Mouse (Mus musculus) thymus, adult 18-20 months (tissue): ENCODE data around the gene Slc6a20a.

Source experiments
- DNase-seq, 2 experiments: peaks; one replicate each; pipeline ENCODE4 v3.0.0; 2022; ENCODE audit warnings: mixed read lengths in 2 of 2

Gene Slc6a20a

GRCm38 (mm10) chr9:123636771-123637170 lies 41.9 kb downstream of the Slc6a20a start:
- no peak for DNase-seq

GRCm38 (mm10) chr9:123632993-123633392 lies 45.7 kb downstream of the Slc6a20a start:
- no peak for DNase-seq

DNA sequence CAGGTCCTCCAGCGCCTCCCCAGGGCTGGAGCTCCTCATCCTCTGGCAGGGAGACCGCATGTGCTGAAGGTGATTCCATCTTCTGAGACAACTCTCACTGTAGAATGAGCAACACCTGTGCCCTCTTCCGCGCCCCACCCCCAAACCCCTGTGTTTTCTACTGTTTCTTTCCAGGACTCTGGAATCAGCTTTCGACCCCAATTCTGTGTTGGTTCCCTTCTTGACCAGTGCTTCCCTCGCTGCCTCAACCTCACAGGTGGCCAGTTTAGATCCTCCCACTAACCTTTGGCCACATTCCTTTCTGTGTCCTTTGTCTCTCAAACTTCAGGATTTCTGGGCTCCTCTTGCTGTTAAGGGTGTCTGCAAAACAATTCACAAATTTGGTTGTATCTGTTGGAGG lies 46.4 kb downstream of the Slc6a20a start, which contains the start of gene Slc6a20b:
Slc6a20b (minus strand) TSS at position 285 of the 400 bp plus-strand sequence.
- no peak for DNase-seq

DNA sequence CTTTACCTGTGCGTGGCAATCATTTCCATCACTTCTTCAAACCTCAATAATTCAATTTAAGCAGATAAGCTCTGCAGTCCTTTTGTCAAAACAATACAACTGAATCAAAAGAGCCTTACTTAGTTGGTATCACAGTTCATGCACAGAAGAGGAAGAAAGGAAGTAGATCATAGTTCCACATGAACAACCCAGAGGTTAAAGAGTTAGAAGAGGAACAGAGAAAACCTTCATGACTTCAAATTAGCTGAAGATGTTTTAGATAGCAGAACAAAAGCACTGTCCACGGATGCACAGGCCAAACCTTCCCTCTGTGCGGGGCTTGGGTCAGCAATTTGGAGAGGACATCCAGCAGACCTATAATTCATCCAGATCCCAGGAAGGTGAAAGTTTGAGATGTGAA lies 47.0 kb downstream of the Slc6a20a start:
- no peak for DNase-seq

- no peak for DNase-seq
Measured at GRCm38 (mm10) chr9:123625821-123626220, 52.9 kb downstream of the Slc6a20a start.

DNA sequence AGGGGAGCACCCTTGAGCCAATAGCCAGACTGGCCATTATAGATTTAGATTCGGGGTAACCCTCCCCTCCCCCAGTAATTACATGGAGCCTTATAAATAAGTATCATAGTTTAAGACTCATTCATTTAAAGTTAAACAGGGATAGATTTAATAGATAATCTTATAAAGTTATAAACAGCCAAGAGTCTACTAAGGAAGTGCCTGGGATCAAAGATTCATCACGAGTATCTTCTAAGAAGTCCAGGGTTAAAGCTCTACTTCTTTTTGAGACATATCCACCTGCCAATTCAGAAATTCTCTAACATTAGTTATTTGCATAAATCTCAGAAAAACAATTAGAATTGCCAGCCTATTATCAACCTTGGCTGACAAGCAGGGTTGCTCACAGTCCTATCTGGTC lies 53.9 kb downstream of the Slc6a20a start:
- no peak for DNase-seq

DNA sequence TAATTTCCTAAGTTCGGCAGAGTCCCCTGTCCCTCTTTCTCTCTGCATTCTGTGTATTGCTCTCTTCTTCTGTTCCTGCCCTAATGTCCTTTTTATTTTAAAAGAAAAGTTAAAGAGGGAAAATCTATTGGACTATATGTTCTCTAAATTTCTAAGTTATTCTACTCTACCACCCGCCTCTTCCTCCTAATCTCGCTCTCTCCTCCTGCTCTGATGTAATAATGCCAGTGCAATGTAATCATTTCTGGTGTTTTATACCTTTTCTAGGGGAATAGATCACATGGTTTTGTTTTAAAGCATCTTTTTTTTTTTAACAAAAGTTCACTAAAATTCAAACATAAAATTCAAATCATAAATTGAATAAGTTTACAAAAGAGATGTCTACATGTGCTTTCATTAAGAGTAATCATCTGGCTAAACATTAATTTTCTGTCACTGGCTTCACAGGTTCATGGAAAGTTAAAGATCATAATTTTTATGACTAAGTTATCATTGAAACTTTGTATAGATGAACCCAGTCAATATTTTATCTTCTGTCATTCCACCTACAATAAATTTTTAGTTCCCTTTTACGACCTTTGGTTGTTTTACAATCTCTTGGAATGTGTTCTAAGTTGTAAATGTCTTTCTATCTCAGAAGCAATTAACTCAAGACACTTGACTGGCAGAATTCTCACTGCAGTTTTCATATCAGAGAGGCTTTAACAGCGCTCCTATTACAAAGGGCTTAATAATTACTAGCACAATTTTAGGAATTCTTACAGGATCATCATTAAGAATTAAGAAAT lies 58.2 kb downstream of the Slc6a20a start:
- no peak for DNase-seq

- no peak for DNase-seq
Measured at GRCm38 (mm10) chr9:123601529-123601928, 77.2 kb downstream of the Slc6a20a start.

GRCm38 (mm10) chr9:123597376-123597775 lies 81.3 kb downstream of the Slc6a20a start:
- DNase-seq: no peak

- no peak for DNase-seq
Measured at GRCm38 (mm10) chr9:123596910-123597309, 81.8 kb downstream of the Slc6a20a start.

DNA sequence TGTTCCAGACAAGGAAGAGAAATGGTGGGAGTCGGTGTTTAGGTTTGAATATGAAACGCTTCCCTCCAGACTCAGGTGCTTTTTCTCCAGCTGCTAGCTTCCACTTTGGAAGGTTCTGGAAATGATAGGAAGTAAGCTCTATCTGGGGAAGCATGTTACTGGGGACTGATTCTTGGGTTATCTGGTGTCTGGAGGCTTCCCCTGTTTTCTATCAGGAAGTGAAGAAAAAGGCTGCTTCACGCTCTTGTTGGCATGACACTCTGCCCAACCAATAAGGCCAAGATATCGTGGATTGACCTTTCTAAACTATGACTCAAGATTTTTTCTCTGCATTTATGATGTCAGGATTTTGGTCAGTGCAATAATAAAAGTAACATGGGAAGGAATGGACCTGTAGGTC lies 83.5 kb downstream of the Slc6a20a start:
- DNase-seq: no peak

DNA sequence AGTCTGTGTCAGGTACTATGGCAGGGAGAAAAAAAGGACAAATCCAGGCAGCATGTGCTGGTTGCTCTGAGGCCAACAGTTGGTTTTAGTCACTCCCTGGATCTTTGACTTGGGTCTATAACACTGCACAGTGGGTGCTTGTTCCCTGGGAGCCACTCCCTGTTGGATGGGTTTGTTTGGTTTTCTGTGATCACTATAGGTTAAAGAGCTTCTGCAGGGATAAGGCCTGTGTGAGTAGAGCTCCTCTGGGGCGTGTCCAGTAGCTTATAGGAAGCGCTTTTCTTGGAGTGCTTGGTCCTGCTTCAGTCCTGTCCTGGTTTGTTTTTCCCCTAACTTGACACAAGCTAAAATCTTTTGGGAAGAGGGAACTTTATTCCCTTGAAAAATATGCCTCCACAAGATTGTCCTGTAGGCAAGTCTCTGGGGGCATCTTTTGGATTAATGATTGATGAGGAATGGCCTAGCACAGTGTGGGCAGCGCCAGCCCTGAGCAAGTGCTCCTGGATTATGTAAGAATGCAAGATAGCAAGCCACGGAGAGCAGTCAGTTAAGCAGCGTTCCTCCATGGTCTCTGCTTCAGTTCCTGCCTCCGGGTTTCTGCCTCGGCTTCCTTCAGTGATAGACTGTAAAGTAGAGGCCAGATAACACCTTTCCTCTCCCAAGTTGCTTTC lies 89.3 kb downstream of the Slc6a20a start:
- no peak for DNase-seq
